Mouse (Mus musculus) embryonic facial prominence, embryonic 14.5 days (tissue): ENCODE measurements around the gene Ablim2. TPM values are rescaled to one million over a fixed set of nuclear protein-coding genes. Genes with fewer than 3 reads are reported as not detected.

ENCODE experiments used
- ATAC-seq: fragments of 200-750 bp; cut with Nextera tagmentation; 2 replicates; pipeline ENCODE4 v1.8.0; 2017; ENCODE audit warnings: low read depth, moderate number of reproducible peaks, moderate TSS enrichment
- DNase-seq: peaks from one replicate; pipeline ENCODE4 v3.0.0-alpha.2; 2015; ENCODE audit warnings: low spot score
- H3K27ac ChIP-seq: fragments of 300-500 bp; sonication (generic); replicated peaks from 2 replicates; pipeline ENCODE4 v1.5.1; 2014; ENCODE audit warnings: low read depth, mild to moderate bottlenecking, low read length, moderate library complexity
- H3K27me3 ChIP-seq: fragments of 300-500 bp; sonication (generic); replicated peaks from 2 replicates; pipeline ENCODE4 v1.6.1; 2014; ENCODE audit warnings: low read length; ENCODE audit not compliant: control insufficient read depth, insufficient read depth
- H3K36me3 ChIP-seq: fragments of 300-500 bp; sonication (generic); 2 replicates; pipeline ENCODE4 v1.6.1; 2014; ENCODE audit warnings: low read length, mixed read lengths; ENCODE audit not compliant: control insufficient read depth, insufficient read depth
- H3K4me1 ChIP-seq: fragments of 300-500 bp; sonication (generic); 2 replicates; pipeline ENCODE4 v1.6.1; 2014; ENCODE audit warnings: antibody characterized with exemption, low read length; ENCODE audit not compliant: control insufficient read depth, insufficient read depth
- H3K4me2 ChIP-seq: fragments of 300-500 bp; sonication (generic); 2 replicates; pipeline ENCODE4 v1.6.1; 2014; ENCODE audit warnings: low read depth, mild to moderate bottlenecking, low read length, moderate library complexity, mixed read lengths
- H3K4me3 ChIP-seq: fragments of 300-500 bp; sonication (generic); 2 replicates; pipeline ENCODE4 v1.5.1; 2014; ENCODE audit warnings: low read depth, mild to moderate bottlenecking, low read length
- H3K9ac ChIP-seq: fragments of 300-500 bp; sonication (generic); 2 replicates; pipeline ENCODE4 v1.6.1; 2014; ENCODE audit warnings: low read depth, mild to moderate bottlenecking, low read length, moderate library complexity, mixed read lengths
- H3K9me3 ChIP-seq: fragments of 300-500 bp; sonication (generic); 2 replicates; pipeline ENCODE4 v1.6.1; 2016; ENCODE audit warnings: low read length; ENCODE audit not compliant: control insufficient read depth
- whole genome bisulfite sequencing: fragments of 180-500 bp; shearing (Covaris S2); extraction: QIAGEN DNeasy Blood & Tissue Kit; methylation state at CpG from one replicate; pipeline ENCODE4 v1.1.7; 2014; 5-methylcytosine and 5-hydroxymethylcytosine counted together
- polyA plus RNA-seq: library from polyadenylated mRNA; unstranded; fragments of >200 nt; fragmentation: Nextera tagmentation; extraction: Ambion mirVana; gene quantifications from 2 replicates; pipeline ENCODE4 v1.2.1, GENCODE M21; 2014

The Ablim2 gene
- polyA plus RNA-seq, 1 experiment from 2014 or later, result 5.4 TPM

- 75% methylated on average over 4 of the region's 4 CpGs for WGBS
- Histone ChIP-seq H3K27me3 (peaks cover 39% of the 10 kb centered on the region), H3K9me3 (no peaks in the 10 kb centered on the region)
Measured at GRCm38 (mm10) chr5:35756020-35756419, 1.7 kb upstream of the Ablim2 start.

GRCm38 (mm10) chr5:35756997-35757638, 562 bp upstream of the Ablim2 start:
- 12% methylated on average over 26 of the region's 26 CpGs for WGBS
- Histone ChIP-seq H3K27me3 (peaks cover 42% of the 10 kb centered on the region), H3K4me1 (peaks cover 6% of the 10 kb centered on the region; the same call in 1 of the 2 replicates), H3K9ac (no peak overlapping the region), H3K9me3 (no peaks in the 10 kb centered on the region), H3K36me3 (no peaks in the 10 kb centered on the region), H3K4me2 (peak overlapping the region; percentile 100), H3K4me3 (peak overlapping the region; percentile 58), H3K27ac (no peak overlapping the region)
- ATAC-seq, result no peak; the same call in 1 of the 2 replicates
- DNase-seq, result no peak

More at GRCm38 (mm10) chr5:35756020-35756419, 1.7 kb upstream of the Ablim2 start:
- ATAC-seq (no peak), DNase-seq (no peak)
- H3K27ac ChIP-seq, result no peak overlapping the region
- no peak overlapping the region for H3K4me3 ChIP-seq
- peaks cover 6% of the 10 kb centered on the region; the same call in 1 of the 2 replicates for H3K4me1 ChIP-seq
- H3K4me2 ChIP-seq, result no peak overlapping the region
- H3K9ac ChIP-seq, result no peak overlapping the region
- no peaks in the 10 kb centered on the region for H3K36me3 ChIP-seq

GRCm38 (mm10) chr5:35758081-35759053, 687 bp downstream of the Ablim2 start:
- peaks cover 42% of the 10 kb centered on the region for H3K27me3 ChIP-seq
- H3K4me3 ChIP-seq, result peak overlapping the region; percentile 58
- ATAC-seq (no peak; the same call in none of the 2 replicates), DNase-seq (no peak)
- peaks cover 6% of the 10 kb centered on the region; the same call in 1 of the 2 replicates for H3K4me1 ChIP-seq
- H3K4me2 ChIP-seq, result peak overlapping the region; percentile 100
- 4% methylated on average over 34 of the region's 40 CpGs for WGBS
- peak overlapping the region; percentile 48 for H3K9ac ChIP-seq
- no peaks in the 10 kb centered on the region for H3K36me3 ChIP-seq
- H3K27ac ChIP-seq, result no peak overlapping the region
- no peaks in the 10 kb centered on the region for H3K9me3 ChIP-seq

- WGBS, result 69% methylated on average over 5 of the region's 5 CpGs
- no peak for DNase-seq
- H3K4me3 ChIP-seq, result no peak overlapping the region
- peaks cover 42% of the 10 kb centered on the region for H3K27me3 ChIP-seq
- no peak overlapping the region for H3K27ac ChIP-seq
- no peak overlapping the region for H3K4me2 ChIP-seq
- ATAC-seq, result no peak
- H3K9me3 ChIP-seq, result no peaks in the 10 kb centered on the region
- H3K36me3 ChIP-seq, result no peaks in the 10 kb centered on the region
- H3K4me1 ChIP-seq, result peaks cover 6% of the 10 kb centered on the region; the same call in 1 of the 2 replicates
- no peak overlapping the region for H3K9ac ChIP-seq
Measured at GRCm38 (mm10) chr5:35761323-35761722, 3.6 kb downstream of the Ablim2 start.

- H3K4me1 ChIP-seq, result peaks cover 6% of the 10 kb centered on the region; the same call in 1 of the 2 replicates
- 70% methylated on average over 5 of the region's 5 CpGs for WGBS
- H3K9me3 ChIP-seq, result no peaks in the 10 kb centered on the region
- H3K4me2 ChIP-seq, result no peak overlapping the region
- H3K9ac ChIP-seq, result no peak overlapping the region
- no peaks in the 10 kb centered on the region for H3K36me3 ChIP-seq
- DNase-seq, result peak; percentile 41
- H3K27ac ChIP-seq, result no peak overlapping the region
- H3K27me3 ChIP-seq, result peaks cover 37% of the 10 kb centered on the region
- ATAC-seq, result no peak
- H3K4me3 ChIP-seq, result no peak overlapping the region
Measured at GRCm38 (mm10) chr5:35762388-35762787, 4.7 kb downstream of the Ablim2 start.

- Histone ChIP-seq H3K9me3 (no peaks in the 10 kb centered on the region), H3K27me3 (peaks cover 35% of the 10 kb centered on the region), H3K9ac (no peak overlapping the region), H3K4me2 (no peak overlapping the region), H3K4me3 (no peak overlapping the region), H3K4me1 (peaks cover 6% of the 10 kb centered on the region; the same call in 1 of the 2 replicates), H3K36me3 (no peaks in the 10 kb centered on the region), H3K27ac (no peak overlapping the region)
- no peak for ATAC-seq
- WGBS, result 67% methylated on average over 10 of the region's 10 CpGs
- no peak for DNase-seq
Measured at GRCm38 (mm10) chr5:35762850-35763249, 5.2 kb downstream of the Ablim2 start.

- no peak overlapping the region for H3K4me3 ChIP-seq
- DNase-seq, result no peak
- WGBS, result 80% methylated on average over 6 of the region's 6 CpGs
- H3K27ac ChIP-seq, result no peak overlapping the region
- ATAC-seq, result no peak
- peaks cover 5% of the 10 kb centered on the region; the same call in 1 of the 2 replicates for H3K27me3 ChIP-seq
- H3K9me3 ChIP-seq, result no peaks in the 10 kb centered on the region
- no peak overlapping the region for H3K9ac ChIP-seq
- H3K4me1 ChIP-seq, result no peaks in the 10 kb centered on the region
- H3K4me2 ChIP-seq, result no peak overlapping the region
- no peaks in the 10 kb centered on the region for H3K36me3 ChIP-seq
Measured at GRCm38 (mm10) chr5:35765909-35766308, 8.2 kb downstream of the Ablim2 start.

GRCm38 (mm10) chr5:35768525-35768924, 10.8 kb downstream of the Ablim2 start:
- no peak overlapping the region for H3K4me3 ChIP-seq
- 64% methylated on average over 3 of the region's 3 CpGs for WGBS

More at GRCm38 (mm10) chr5:35768525-35768924, 10.8 kb downstream of the Ablim2 start:
- DNase-seq (no peak), ATAC-seq (no peak)
- H3K27ac ChIP-seq, result no peak overlapping the region
- no peaks in the 10 kb centered on the region; the same call in 1 of the 2 replicates for H3K27me3 ChIP-seq
- no peaks in the 10 kb centered on the region for H3K9me3 ChIP-seq
- H3K36me3 ChIP-seq, result no peaks in the 10 kb centered on the region
- H3K4me2 ChIP-seq, result no peak overlapping the region
- no peak overlapping the region for H3K9ac ChIP-seq
- H3K4me1 ChIP-seq, result peaks cover 4% of the 10 kb centered on the region; the same call in 1 of the 2 replicates
